Mouse (Mus musculus): ENCODE results near the gene Pet100.
A peak's percentile ranks its signal among the peaks of the same experiment; 100 is the strongest.

Gene Pet100

GRCm38 (mm10) chr8:3625445-3625844 lies 4.1 kb downstream of the Pet100 start, which contains the start of gene Pcp2:
Gene Pcp2, minus strand, starts transcription at chr8:3625545.
- no peak for DNase-seq (ENCODE audit: low spot score in 2 of 2)

- DNase-seq (ENCODE audit: low spot score in 2 of 2) = no peak
Measured at GRCm38 (mm10) chr8:3626971-3627370, 5.6 kb downstream of the Pet100 start.

GRCm38 (mm10) chr8:3628014-3628413 lies 6.7 kb downstream of the Pet100 start:
- DNase-seq (ENCODE audit: low spot score in 2 of 2) = no peak

- peak; percentile 68 to 84 for DNase-seq (ENCODE audit: low spot score in 2 of 2)
Measured at GRCm38 (mm10) chr8:3630647-3631477, 9.5 kb downstream of the Pet100 start, which contains the start of gene Stxbp2. Gene Stxbp2, plus strand, starts transcription at chr8:3630955.

GRCm38 (mm10) chr8:3631478-3631875 lies 10.1 kb downstream of the Pet100 start:
- no peak for DNase-seq (ENCODE audit: low spot score in 2 of 2)

- peak; percentile 29 to 77 for DNase-seq (ENCODE audit: low spot score in 2 of 2)
Measured at GRCm38 (mm10) chr8:3645804-3646203, 24.5 kb downstream of the Pet100 start.

- no peak for DNase-seq (ENCODE audit: low spot score in 2 of 2)
Measured at GRCm38 (mm10) chr8:3646824-3647531, 25.6 kb downstream of the Pet100 start.

GRCm38 (mm10) chr8:3647561-3647960 lies 26.2 kb downstream of the Pet100 start:
- DNase-seq (ENCODE audit: low spot score in 2 of 2) = no peak

- DNase-seq (ENCODE audit: low spot score in 2 of 2) = no peak
Measured at GRCm38 (mm10) chr8:3648268-3648667, 26.9 kb downstream of the Pet100 start.

- no peak for DNase-seq (ENCODE audit: low spot score in 2 of 2)
Measured at GRCm38 (mm10) chr8:3648990-3649389, 27.6 kb downstream of the Pet100 start.

- no peak for DNase-seq (ENCODE audit: low spot score in 2 of 2)
Measured at GRCm38 (mm10) chr8:3652845-3653244, 31.5 kb downstream of the Pet100 start.

GRCm38 (mm10) chr8:3654726-3655508 lies 33.6 kb downstream of the Pet100 start:
- DNase-seq (ENCODE audit: low spot score in 2 of 2) = no peak

GRCm38 (mm10) chr8:3655526-3655925 lies 34.2 kb downstream of the Pet100 start, which contains the start of gene Retn:
Gene Retn, plus strand, starts transcription at chr8:3655770.
- peak in 1 of 2 experiments; percentile 47 for DNase-seq (ENCODE audit: low spot score in 2 of 2)

- no peak for DNase-seq (ENCODE audit: low spot score in 2 of 2)
Measured at GRCm38 (mm10) chr8:3656725-3657381, 35.5 kb downstream of the Pet100 start.

GRCm38 (mm10) chr8:3660889-3661288 lies 39.5 kb downstream of the Pet100 start:
- no peak for DNase-seq (ENCODE audit: low spot score in 2 of 2)

- no peak for DNase-seq (ENCODE audit: low spot score in 2 of 2)
Measured at GRCm38 (mm10) chr8:3664405-3664804, 43.1 kb downstream of the Pet100 start.

GRCm38 (mm10) chr8:3665507-3665906 lies 44.2 kb downstream of the Pet100 start, which contains the start of gene Mcemp1:
Gene Mcemp1, plus strand, starts transcription at chr8:3665754.
- DNase-seq (ENCODE audit: low spot score in 2 of 2) = no peak

- no peak for DNase-seq (ENCODE audit: low spot score in 2 of 2)
Measured at GRCm38 (mm10) chr8:3670388-3670787, 49.0 kb downstream of the Pet100 start.

GRCm38 (mm10) chr8:3671980-3672491 lies 50.7 kb downstream of the Pet100 start, which contains the start of gene Fcor:
Gene Fcor, minus strand, starts transcription at chr8:3672362.
- DNase-seq (ENCODE audit: low spot score in 2 of 2) = peak; percentile 75 to 83

GRCm38 (mm10) chr8:3674671-3675070 lies 53.3 kb downstream of the Pet100 start:
- DNase-seq (ENCODE audit: low spot score in 2 of 2) = no peak
